Mouse (Mus musculus) A20 (cell line): Measurements from ENCODE around the gene Fbxo36.

Experiments
- DNase-seq: peaks from one replicate; pipeline ENCODE4 v3.0.0-alpha.2; 2011; ENCODE audit warnings: low read depth, low spot score

Fbxo36 gene

DNA sequence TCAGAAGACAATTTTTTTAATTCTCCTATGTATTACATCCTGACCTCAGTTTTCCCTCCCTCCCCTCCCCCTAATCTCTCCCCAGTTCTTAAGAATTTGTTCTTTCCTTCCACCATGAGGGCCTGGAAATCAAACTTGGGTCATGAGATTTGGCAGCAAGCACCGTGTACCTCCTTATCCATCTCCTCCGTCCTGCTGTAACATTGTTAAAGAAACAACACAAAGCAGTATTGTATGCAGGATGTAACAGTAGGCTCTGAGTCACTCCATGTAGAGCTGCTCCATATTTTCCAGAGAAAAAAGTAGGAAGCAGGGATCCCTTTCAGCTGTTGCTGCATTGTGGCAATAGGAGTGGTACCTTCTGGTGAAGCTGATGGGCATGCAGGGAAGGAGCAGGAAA lies 16.1 kb downstream of the Fbxo36 start:
- no peak for DNase-seq

DNA sequence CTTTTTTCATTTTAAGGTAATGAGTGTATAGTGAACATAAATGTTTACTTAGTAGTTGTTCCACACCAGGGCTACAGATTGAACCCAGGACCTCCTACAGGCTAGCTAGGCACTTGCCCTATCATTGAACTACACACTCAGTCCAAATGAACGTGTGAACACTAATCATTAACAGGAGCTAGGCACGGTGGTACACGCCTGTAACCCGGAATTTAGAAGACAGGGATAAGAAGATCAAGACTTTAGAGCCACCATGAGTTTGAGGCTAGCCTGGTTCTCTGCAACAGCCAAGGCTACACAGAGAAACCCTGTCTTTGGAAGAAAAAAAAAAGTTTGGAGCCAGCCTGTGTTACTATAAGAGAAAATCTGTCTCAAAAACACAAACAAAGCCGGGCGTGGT lies 20.0 kb downstream of the Fbxo36 start:
- DNase-seq: no peak

DNA sequence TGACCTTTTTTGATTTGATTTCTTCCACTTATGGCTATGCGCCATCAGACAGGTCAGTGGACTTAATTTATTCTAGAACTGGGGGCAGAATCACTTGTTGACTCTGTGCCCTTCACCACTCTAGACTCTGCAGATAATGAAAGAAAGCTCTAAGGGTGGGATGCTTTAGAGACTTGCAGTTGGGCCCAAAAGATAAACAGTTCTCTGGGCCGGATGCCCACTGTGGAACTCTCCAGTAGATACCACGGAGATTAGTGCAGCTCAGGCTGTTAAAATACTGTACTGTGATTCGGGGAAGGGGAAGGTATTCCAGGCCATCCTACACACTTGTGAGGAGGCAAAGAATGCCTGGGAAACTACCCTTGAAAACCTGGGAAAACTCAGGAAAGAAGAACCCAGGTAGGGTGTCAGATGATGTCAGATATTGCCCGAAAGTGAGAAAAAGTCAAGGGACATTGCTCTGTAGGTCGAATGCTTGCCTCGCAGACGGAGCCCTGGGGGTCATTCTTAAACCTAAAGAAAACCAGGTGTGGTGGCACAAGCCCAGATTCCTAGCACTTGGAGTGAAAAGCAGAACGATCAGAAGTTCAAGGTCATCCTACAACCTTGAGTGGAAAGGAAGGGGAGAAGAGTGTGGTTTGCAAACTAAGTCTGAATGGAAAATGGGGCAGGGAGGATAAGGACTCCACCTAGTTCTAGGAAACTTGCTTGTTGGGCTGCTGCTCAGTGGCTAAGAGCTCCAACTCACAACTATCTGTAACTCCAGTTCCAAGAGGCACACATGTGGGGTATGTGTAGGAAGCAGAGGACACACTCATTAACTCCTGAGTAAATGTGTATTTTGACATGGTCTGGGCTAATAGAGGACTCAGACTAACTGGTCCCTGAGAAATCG lies 21.0 kb downstream of the Fbxo36 start:
- no peak for DNase-seq

DNA sequence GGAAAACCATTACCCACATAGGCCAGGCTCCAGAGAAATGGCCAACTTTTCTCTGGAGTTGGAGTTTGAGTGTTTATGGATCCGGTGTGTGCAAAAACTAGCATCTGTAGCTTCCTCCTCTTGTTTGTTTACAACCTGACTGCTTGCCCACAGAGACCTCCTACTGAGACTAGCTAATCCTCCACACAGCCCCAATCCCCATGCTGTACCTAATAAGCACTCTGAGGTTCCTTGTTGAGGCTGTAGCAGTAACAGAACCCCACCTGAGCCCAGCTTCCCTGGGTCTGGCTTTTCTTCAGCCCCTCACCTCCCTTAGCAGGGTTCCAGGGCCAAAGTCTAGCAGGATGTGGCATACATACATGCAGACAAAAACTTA lies 21.6 kb downstream of the Fbxo36 start:
- DNase-seq: no peak

DNA sequence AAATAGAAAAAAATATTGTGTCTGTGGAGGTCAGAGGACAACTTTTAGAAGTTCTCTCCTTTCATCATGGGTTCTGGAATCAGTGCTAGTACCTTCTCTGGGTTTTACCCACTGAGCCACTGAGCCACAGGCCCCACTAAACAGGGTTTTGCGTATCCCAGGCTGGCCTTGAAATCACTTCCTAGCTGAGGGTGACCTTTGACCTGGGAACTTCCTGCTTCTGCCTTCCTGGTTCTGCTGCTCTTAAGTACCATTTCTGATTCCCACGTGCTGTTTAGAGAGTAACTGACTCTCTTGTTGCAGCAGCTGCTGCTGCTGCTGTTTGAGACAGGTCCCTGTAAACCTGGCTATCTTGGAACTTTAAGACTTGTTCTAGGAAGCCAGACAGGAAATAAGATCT lies 25.0 kb downstream of the Fbxo36 start:
- peak; percentile 16 for DNase-seq

DNA sequence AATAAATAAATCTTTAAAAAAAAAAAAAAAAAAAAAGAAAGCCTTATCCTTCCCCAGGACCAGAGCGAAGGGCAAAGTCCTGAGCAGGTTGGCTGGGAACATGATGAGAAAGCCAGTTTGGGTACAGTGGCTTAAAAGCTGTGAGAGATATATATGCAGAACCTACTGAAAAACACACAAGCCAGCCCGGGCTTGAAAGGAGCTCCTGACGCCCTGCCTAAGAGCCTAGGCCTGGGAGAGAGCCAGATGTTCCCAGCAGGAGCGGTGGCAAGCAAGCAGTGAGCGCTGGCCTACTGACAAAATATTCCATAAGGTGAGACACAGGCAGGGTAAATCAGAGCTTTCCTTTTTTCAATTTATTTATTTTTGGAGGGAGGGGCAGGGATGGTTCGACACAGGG lies 26.6 kb downstream of the Fbxo36 start:
- DNase-seq: no peak

DNA sequence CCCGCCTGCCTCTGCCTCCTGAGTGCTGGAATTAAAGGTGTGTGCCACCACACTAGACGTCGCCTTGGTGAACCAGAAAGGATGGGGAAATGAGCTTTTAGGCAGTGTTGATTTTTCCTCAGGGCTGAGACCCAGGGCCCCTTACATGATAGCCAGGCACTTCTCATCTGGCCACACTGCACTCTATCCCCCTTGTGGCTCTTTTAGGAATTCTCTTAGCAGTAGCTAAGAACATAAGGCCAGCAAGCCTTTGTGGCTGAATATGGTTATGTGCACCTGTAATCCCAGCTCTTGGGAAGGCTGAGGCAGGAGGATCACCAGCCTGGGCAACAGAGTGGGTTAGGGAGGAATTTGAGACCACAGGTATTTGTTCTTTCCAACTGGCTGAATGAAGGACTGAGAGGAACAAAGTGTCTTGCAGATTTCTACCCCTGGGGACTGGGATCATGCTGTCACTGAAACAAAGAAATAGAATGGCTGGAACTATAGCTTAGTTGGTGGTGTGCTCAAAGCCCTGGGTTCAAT lies 27.1 kb downstream of the Fbxo36 start:
- no peak for DNase-seq

DNA sequence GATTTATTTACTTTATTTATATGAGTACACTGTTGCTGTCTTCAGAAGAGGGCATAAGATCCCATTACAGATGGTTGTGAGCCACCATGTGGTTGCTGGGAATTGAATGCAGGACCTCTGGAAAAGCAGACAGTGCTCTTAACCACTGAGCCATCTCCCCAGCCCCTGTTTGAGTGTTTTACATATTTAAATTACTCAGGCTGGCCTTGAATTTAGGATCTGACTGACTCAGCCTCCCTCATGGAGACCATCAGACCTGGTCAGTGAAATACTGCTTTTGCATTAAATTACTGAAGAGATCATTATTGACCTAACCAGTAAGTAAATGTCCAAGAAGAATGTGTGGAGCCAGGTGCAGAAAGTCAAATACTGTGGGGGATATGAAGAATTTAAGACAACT lies 28.7 kb downstream of the Fbxo36 start:
- no peak for DNase-seq

DNA sequence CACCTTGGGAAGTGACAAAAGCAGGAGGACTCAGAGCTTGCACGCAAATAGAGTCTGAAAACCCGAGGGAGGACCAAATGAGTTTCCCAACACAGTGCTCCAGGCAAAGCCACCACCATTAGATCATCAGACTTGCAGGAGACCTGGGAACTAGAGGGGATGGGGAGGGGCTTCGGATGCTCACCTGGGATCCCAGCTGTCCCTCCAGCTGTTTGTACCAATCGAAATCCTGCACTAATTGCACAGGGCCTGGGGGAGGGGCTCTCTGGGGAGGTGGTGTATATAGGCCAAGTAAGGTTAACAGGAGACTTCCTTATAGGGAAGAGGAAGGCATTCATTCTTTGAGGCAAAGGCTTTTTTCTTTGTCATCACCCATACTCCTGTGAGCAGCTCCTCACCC lies 29.2 kb downstream of the Fbxo36 start:
- DNase-seq: no peak

DNA sequence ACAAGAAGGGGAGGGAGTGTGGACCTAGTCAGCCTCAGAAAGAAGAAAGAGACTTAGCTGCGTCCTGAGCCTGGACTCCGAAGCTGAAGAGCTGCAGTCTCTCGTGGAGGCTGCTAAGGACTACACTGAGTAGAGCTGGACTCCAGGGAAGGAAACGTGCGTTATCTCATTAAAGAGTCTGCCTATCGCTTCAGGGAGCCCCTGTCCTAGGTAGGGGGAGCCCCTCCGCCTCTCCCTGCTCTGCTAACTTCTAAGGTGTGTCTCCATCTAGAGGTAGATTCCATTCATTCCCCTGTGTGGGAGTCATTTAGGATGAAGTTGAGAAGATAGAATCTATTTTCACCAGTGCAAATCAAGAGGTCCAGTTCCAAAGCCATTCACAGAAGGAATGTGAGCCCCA lies 29.9 kb downstream of the Fbxo36 start:
- no peak for DNase-seq

DNA sequence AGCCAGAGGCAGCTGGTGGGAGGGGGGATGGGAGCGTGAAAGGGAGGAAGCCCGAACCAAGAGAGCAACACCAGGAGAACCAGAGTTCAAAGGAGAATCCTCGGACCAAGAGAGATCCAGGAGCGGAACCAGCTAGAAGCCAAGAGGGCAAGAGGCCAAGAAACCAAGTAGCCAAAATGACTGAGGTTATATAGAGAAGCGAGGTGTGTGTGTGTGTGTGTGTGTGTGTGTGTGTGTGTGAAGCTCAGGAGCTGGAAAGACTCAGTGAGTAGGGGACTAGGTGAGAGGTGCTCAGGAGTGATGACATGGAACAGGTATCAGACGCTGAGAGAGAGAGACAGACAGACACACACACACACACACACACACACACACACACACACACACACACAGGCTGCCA lies 31.5 kb downstream of the Fbxo36 start:
- DNase-seq: no peak

DNA sequence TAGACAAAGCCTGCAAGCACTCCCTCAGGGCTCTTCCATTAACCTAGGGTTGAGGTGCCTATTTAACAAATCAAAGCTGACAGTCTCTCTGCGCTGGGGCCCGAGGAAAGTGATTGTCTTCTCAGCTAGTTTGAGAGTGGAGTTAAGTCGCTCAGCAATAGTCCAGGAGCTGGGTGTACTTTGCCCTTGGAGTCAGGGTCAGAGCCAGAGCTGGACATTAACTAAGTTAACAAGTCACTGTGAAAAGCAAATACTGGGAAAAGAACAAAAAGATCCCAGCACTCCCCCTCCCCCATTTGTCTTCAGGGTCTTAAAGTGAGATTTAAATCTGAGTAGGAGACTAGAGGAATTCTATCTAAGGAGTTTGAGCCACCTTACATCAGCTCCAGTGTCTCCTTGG lies 32.5 kb downstream of the Fbxo36 start:
- DNase-seq: no peak

DNA sequence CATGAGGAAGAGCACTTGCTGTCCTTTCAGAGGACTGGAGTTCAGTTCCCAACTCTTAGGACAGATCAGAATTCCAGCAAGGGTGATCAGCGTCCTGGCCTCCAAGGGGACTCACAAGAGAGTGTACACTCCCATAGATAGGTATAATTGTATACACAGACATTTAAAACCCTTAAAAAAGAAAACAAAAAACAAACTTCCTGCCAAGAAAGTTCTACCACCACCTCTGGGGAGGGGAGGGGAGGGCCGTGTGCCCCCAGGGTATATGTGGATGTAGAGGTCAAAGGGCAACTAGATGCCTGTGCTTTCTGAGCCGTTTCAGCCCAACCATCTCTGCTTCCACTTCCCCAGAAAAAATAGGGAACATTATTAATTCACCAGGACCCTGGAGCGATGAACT lies 33.3 kb downstream of the Fbxo36 start:
- DNase-seq: no peak

DNA sequence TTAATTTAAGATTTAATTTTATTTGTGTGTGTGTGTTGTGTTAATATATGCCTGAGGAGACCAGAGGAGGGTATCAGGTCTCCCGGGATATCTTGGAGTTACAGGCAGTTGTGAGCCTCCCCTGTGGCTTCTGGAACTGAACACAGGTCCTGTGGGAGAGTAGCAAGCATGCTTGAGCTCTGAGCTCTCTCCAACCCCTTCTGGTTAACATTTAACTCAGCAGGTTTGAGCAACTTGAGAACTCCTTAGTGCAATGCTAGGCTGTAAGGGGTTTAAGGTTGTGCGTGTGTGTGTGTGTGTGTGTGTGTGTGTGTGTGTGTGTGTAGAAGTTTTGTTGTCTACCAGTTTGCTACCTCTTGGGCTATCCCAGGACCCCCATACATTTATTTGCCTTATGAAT lies 37.9 kb downstream of the Fbxo36 start:
- DNase-seq: no peak

DNA sequence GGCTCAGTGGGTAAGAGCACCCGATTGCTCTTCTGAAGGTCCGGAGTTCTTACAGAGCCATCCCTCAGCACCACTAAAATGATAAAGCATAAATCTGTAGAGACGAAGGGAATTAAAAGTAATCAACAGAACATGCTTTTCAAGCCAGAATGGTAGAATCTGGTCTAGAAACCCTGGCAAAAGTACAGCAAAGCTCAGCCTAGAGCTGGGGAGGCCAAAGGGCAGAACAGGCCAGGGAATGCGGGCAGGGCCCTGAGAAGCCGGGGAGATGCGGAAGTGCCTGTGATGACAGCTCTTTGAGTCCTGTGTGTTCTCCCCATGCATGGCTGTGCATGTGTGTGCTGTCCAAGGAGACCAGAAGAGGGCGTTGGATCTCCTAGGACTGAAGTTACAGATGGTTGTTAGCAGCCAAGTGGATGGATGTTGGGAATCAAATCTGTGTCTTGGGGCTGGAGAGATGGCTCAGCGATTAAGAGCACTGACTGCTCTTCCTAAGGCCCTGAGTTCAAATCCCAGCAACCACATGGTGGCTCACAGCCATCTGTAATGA lies 40.0 kb downstream of the Fbxo36 start:
- no peak for DNase-seq

DNA sequence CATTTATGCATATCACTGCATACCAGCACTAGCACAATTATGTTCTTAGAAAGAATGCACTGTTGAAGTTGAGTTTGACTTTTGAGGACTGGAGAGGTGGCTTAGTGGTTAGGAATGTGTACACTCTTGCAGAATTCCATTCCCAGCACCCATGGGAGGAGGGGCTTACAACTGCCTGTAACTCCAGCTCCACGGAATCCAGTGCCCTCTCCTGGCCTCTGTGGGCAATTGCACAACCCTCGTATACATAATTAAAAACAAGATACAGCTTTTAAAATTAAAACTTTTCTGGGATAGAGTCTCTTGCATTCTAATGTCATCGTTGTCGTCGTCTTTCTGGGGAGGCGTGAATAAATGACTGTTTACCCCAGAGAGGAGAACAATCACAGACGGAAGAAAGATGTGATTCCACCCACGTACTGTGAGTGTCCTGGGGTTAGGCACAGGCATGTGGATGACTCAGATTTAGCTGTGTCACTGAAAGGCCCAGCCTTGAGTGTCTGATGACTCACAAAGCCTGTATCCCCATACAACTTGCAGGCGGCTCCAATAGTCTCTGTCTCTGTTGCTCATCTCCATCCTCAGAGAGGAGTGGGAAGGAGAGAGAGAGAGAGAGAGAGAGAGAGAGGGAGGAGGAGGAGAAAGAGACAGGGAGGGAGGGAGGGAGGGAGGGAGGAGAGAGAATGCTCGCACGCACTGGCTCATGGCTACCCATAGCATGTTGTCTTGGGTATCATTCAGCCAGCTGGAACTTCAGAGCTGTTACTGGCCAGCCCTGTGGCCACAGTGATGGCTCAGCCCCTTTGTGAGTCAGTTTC lies 41.8 kb downstream of the Fbxo36 start:
- DNase-seq: peak; percentile 29

DNA sequence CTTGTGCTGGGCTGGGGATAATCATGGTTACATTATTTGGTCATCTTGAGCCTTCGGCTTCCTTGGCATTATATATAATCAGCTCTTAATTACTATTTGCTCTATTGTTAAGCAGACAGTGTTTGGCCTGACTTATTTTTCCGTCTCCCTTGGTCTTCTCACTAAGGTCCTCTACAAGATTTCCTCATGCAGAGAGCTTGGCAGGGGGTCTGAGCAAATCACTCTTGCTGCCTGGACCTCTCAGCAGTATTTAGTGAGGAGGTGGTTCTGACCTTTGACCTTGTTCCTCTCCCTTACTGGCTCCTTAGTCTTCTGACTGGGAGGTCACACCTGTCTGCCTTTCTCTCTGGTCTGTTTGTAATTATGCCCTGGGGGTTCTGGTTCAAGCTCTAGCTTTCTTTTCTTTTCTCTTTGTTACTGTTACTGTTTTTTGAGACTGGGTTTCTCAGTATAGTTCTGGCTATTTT lies 42.5 kb downstream of the Fbxo36 start:
- no peak for DNase-seq

DNA sequence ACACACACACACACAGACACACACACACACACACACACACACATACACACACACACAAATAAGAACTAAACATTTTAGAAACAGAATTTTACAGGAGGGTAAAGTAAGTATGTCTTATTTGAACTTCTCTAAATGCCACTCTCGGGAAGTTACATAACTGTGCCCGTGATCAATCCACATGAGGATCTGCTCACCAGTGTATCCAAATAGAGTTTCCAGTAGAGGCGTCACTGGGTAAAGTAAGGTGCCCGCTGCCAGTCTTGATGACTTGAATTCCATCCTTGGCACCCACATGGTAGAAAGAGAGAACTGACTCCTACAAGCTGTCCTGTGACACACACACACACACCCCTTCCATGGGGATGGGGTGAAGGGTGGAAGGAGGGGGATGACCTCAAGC lies 43.3 kb downstream of the Fbxo36 start:
- DNase-seq: no peak

DNA sequence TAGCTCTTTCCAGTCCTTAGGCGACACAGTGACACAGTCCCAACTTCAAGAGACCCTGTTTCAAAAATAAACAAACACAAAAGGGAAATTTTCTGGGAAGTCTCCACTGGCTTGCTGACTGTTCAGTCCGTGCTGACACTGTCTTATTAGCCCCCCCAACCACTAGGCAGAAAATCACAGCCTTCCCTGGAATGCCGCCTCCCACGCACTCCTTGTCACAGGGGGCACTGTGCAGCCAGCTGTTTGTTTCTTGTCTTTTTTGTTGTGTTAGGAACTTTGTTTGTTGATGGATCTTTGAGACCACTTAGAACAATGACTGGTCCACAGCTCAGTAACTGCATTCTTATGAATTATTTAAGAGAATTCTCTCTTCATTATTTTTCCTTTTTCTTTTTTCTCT lies 44.2 kb downstream of the Fbxo36 start:
- no peak for DNase-seq

DNA sequence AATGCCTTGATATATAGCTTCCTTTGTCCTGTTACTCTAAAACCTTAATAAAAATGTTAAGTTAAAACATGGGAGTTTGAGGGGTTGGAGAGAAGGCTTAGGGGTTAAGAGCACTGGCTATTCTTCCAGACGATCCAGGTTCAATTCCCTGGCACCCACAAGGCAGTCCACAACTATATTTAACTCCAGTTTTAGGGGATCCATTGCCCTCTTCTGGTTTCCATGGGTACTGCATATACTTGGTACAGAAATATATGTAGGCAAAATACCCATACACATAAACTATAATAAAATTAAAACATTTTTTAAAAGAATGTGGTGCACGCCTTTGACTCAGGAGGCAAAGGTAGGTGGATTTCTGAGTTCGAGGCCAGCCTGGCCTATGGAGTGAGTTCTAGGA lies 45.5 kb downstream of the Fbxo36 start:
- DNase-seq: peak; percentile 36

DNA sequence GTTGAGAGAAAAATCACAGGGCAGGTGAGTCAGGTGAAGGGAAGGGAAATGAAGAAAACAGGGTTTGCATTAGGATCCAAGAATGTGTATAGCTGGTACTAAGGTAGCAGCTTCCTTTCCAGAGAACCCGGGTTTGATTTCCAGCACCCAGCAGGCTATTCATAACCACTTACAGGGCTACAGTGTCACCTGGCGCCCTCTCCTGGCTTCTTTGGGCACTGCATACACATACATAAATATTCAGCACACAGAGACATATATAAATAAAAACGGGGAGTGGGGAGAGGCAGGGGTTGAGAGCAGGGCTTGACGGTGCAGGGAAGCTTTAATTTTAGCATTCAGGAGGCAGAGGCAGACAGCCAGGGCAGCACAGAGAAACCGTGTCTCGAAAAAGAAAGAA lies 46.3 kb downstream of the Fbxo36 start:
- peak; percentile 34 for DNase-seq

DNA sequence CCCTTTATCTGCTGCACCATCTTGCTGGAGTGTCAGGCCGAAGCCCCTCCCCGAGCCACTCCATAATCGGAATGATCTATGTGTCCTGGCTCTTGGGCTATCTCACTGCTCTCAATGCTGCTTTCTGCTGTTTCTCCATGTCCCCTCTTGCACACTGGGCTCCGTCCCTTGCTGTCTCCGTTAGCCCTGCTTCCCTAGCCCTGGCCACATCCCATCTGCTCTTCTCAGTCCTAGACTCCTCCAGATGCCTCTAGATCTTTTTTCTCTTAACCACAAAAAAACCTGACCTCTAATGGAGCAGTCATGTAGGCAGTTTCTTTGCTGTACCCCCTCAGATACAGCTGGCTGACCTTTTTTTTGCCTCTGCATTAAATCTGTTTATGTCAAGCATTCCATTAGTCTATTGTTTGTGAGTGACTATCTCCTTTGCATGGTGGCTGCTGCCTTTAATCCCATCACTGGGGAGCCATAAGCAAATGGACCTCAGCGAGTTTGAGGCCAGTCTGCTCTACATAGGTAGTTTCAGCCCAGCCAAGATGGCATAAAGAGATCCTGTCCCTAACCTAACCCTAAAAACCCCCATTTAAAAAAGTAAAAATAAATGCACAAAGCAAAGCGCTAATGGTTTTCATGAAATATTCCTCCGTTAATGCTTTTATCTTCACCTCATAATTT lies 49.8 kb downstream of the Fbxo36 start:
- no peak for DNase-seq
